Mouse (Mus musculus) forebrain, embryonic 11.5 days (tissue): Measurements from ENCODE around the gene Olfr508. TPM values are rescaled to one million over a fixed set of nuclear protein-coding genes. Genes with fewer than 3 reads are reported as not detected.

Experiments used
- ATAC-seq: fragments of 200-750 bp; cut with Nextera tagmentation; replicated peaks from 2 replicates; pipeline ENCODE4 v1.8.0; 2017; ENCODE audit warnings: moderate TSS enrichment; ENCODE audit not compliant: low FRiP score
- DNase-seq: peaks from one replicate; pipeline ENCODE4 v3.0.0-alpha.2; 2017; ENCODE audit warnings: low spot score
- H3K27ac ChIP-seq: fragments of 300-500 bp; sonication (generic); 2 replicates; pipeline ENCODE4 v1.5.1; 2014; ENCODE audit warnings: low read depth, low read length
- H3K27me3 ChIP-seq: fragments of 300-500 bp; sonication (generic); 2 replicates; pipeline ENCODE4 v1.6.1; 2014; ENCODE audit warnings: mild to moderate bottlenecking, low read length, mixed read lengths; ENCODE audit not compliant: control insufficient read depth, insufficient read depth
- H3K36me3 ChIP-seq: fragments of 300-500 bp; sonication (generic); 2 replicates; pipeline ENCODE4 v1.6.1; 2014; ENCODE audit warnings: mild to moderate bottlenecking, low read length, moderate library complexity, mixed read lengths; ENCODE audit not compliant: control insufficient read depth, insufficient read depth
- H3K4me1 ChIP-seq: fragments of 300-500 bp; sonication (generic); replicated peaks from 2 replicates; pipeline ENCODE4 v1.6.1; 2014; ENCODE audit warnings: low read length, mixed read lengths; ENCODE audit not compliant: control insufficient read depth, insufficient read depth
- H3K4me2 ChIP-seq: fragments of 300-500 bp; sonication (generic); 2 replicates; pipeline ENCODE4 v1.6.1; 2014; ENCODE audit warnings: low read depth, mild to moderate bottlenecking, low read length, moderate library complexity, mixed read lengths; ENCODE audit not compliant: severe bottlenecking
- H3K4me3 ChIP-seq: fragments of 300-500 bp; sonication (generic); 2 replicates; pipeline ENCODE4 v1.5.1; 2014; ENCODE audit warnings: low read depth, low read length
- H3K9ac ChIP-seq: fragments of 300-500 bp; sonication (generic); 2 replicates; pipeline ENCODE4 v1.6.1; 2014; ENCODE audit warnings: low read length
- H3K9me3 ChIP-seq: fragments of 300-500 bp; sonication (generic); 2 replicates; pipeline ENCODE4 v1.6.1; 2016; ENCODE audit warnings: low read length, mixed read lengths; ENCODE audit not compliant: control insufficient read depth
- WGBS: fragments of 180-500 bp; shearing (Covaris S2); extraction: QIAGEN DNeasy Blood & Tissue Kit; methylation state at CpG from one replicate; pipeline ENCODE4 v1.1.7; 2014; 5-methylcytosine and 5-hydroxymethylcytosine counted together
- polyA plus RNA-seq: library from polyadenylated mRNA; unstranded; fragments of >200 nt; fragmentation: Nextera tagmentation; extraction: Ambion mirVana; gene quantifications from 2 replicates; pipeline ENCODE4 v1.2.1, GENCODE M21; 2014

The Olfr508 gene
- polyA plus RNA-seq, 1 experiment from 2014 or later: not detected

GRCm38 (mm10) chr7:108666118-108666517, 36.3 kb downstream of the Olfr508 start, which contains the start of gene Olfr510:
Olfr510 (plus strand) TSS chr7:108666418.
- DNase-seq (no peak), ATAC-seq (no peak)
- Histone ChIP-seq H3K4me1 (no peaks in the 10 kb centered on the region), H3K9me3 (no peaks in the 10 kb centered on the region), H3K4me2 (no peak within 1 kb of the TSS), H3K4me3 (no peak within 1 kb of the TSS), H3K9ac (no peak within 1 kb of the TSS), H3K27me3 (no peaks in the 10 kb centered on the region), H3K36me3 (no peaks in the 10 kb centered on the region), H3K27ac (no peak within 1 kb of the TSS)
- 91% methylated on average over 1 of the region's 1 CpGs for WGBS

GRCm38 (mm10) chr7:108671058-108671457, 41.3 kb downstream of the Olfr508 start:
- H3K4me1 ChIP-seq: no peaks in the 10 kb centered on the region
- no peak overlapping the region for H3K4me2 ChIP-seq
- H3K27ac ChIP-seq: no peak overlapping the region
- ATAC-seq (no peak), DNase-seq (no peak)
- no peaks in the 10 kb centered on the region for H3K9me3 ChIP-seq
- no peak overlapping the region for H3K9ac ChIP-seq
- no peak overlapping the region for H3K4me3 ChIP-seq
- no peaks in the 10 kb centered on the region for H3K36me3 ChIP-seq
- WGBS: 84% methylated on average over 1 of the region's 1 CpGs
- no peaks in the 10 kb centered on the region for H3K27me3 ChIP-seq

GRCm38 (mm10) chr7:108678886-108679285, 49.1 kb downstream of the Olfr508 start:
- WGBS: 78% methylated on average over 4 of the region's 4 CpGs
- no peak overlapping the region for H3K9ac ChIP-seq

More at GRCm38 (mm10) chr7:108678886-108679285, 49.1 kb downstream of the Olfr508 start:
- Histone ChIP-seq H3K9me3 (no peaks in the 10 kb centered on the region), H3K27me3 (no peaks in the 10 kb centered on the region), H3K4me1 (no peaks in the 10 kb centered on the region), H3K27ac (no peak overlapping the region), H3K4me2 (no peak overlapping the region), H3K4me3 (no peak overlapping the region), H3K36me3 (no peaks in the 10 kb centered on the region)
- DNase-seq: no peak
- ATAC-seq: no peak

Other genes with a start within 250 kb of the Olfr508 start
- not detected in 2 replicates for gene Olfr495, start 236.8 kb upstream of the Olfr508 start, polyA plus RNA-seq
- not detected in 2 replicates for gene Olfr497, start 209.6 kb upstream of the Olfr508 start, polyA plus RNA-seq
- not detected in 2 replicates for gene Olfr498, start 164.7 kb upstream of the Olfr508 start, polyA plus RNA-seq
- not detected in 2 replicates for gene Olfr502, start 104.9 kb upstream of the Olfr508 start, polyA plus RNA-seq
- not detected in 2 replicates for gene Olfr503, start 85.5 kb upstream of the Olfr508 start, polyA plus RNA-seq
- gene Olfr504, start 64.2 kb upstream of the Olfr508 start, polyA plus RNA-seq: not detected in 2 replicates
- 0.05 TPM in 1 of 2 replicates, not detected in the other for gene Olfr506, start 19.2 kb upstream of the Olfr508 start, polyA plus RNA-seq
- gene Olfr507, start 8.2 kb upstream of the Olfr508 start, polyA plus RNA-seq: not detected in 2 replicates
- not detected in 2 replicates for gene Olfr509, start 21.9 kb downstream of the Olfr508 start, polyA plus RNA-seq
- gene Olfr510, start 36.4 kb downstream of the Olfr508 start, polyA plus RNA-seq: not detected in 2 replicates
- gene Olfr512, start 83.3 kb downstream of the Olfr508 start, polyA plus RNA-seq: not detected in 2 replicates
- not detected in 2 replicates for gene Olfr513, start 121.0 kb downstream of the Olfr508 start, polyA plus RNA-seq
- gene Olfr514, start 196.0 kb downstream of the Olfr508 start, polyA plus RNA-seq: not detected in 2 replicates
- not detected in 2 replicates for gene Olfr516, start 220.5 kb downstream of the Olfr508 start, polyA plus RNA-seq
- gene Olfr517, start 242.4 kb downstream of the Olfr508 start, polyA plus RNA-seq: not detected in 2 replicates